ENCODE assay signal across 11 mouse cellular contexts in genomic region chr5:149648196-149648595, GRCm38 (mm10). TPM values are rescaled to one million over a fixed set of nuclear protein-coding genes. Genes with fewer than 3 reads are reported as not detected.
DNase-seq lines count a peak whose midpoint lies in the region; ATAC-seq and TF ChIP-seq lines count a peak whose summit lies in the region.
"Had no signal": no experiment of that assay in that cellular context is flagged by ENCODE, and none has a peak within 500 bp of the region (broad histone marks: within the 10 kb centered on the region; RNA-seq: fewer than 3 reads in every experiment).

No protein-coding gene starts in this region.

- no peaks in the 10 kb centered on the region for H3K4me1 ChIP-seq in intestine, postnatal 0 days (replicated peaks; ENCODE audit: control insufficient read depth, insufficient read depth, low read length)
- H3K4me1 ChIP-seq in intestine, embryonic 15.5 days (replicated peaks), result peaks cover 2% of the 10 kb centered on the region; the same call in 1 of the 2 replicates
- H3K4me1 ChIP-seq in lung, embryonic 16.5 days (replicated peaks; ENCODE audit: control insufficient read depth, insufficient read depth, low read length), result peaks cover 15% of the 10 kb centered on the region

- WGBS in intestine, postnatal 0 days, result 36% methylated on average over 4 of the region's 4 CpGs
- WGBS in intestine, embryonic 15.5 days, result 53% methylated on average over 4 of the region's 4 CpGs
- 36% methylated on average over 4 of the region's 4 CpGs for WGBS in lung, embryonic 16.5 days

- H3K9ac ChIP-seq in intestine, postnatal 0 days (ENCODE audit: low read depth, low read length), result no peak overlapping the region
- no peak overlapping the region for H3K9ac ChIP-seq in intestine, embryonic 15.5 days
- H3K9ac ChIP-seq in lung, embryonic 16.5 days (ENCODE audit: low read length), result no peak overlapping the region

- no peak overlapping the region; the same call in 1 of the 2 replicates for H3K27ac ChIP-seq in intestine, postnatal 0 days (ENCODE audit: low read depth, low read length)
- H3K27ac ChIP-seq in intestine, embryonic 15.5 days, result no peak overlapping the region
- H3K27ac ChIP-seq in lung, embryonic 16.5 days (ENCODE audit: low read length), result no peak overlapping the region

- TF ChIP-seq CTCF in intestine, postnatal 0 days (IDR thresholded peaks at IDR 0.05; ENCODE audit: low read depth), result no peak

- peak; percentile 54 for DNase-seq in MEL-GATA-1-ER (ENCODE audit: extremely low read depth, low read depth)
- no peak for DNase-seq in gastrocnemius, postnatal 14 days
- DNase-seq in ovary, postnatal 14 days (ENCODE audit: low spot score), result no peak
- DNase-seq: adrenal gland, adult 8-10 months; cerebellum, adult 18-20 months; thymus, adult 2 months had no signal

- no peaks in the 10 kb centered on the region for H3K9me3 ChIP-seq in intestine, postnatal 0 days (ENCODE audit: control insufficient read depth)
- no peaks in the 10 kb centered on the region for H3K9me3 ChIP-seq in intestine, embryonic 15.5 days
- no peaks in the 10 kb centered on the region for H3K9me3 ChIP-seq in lung, embryonic 16.5 days (ENCODE audit: control insufficient read depth, low read length)

- intact Hi-C loops in gastrocnemius, postnatal 14 days (cut with DNase I; ENCODE audit: low total_unique reads), result no loop called here

- no peak overlapping the region for H3K4me2 ChIP-seq in intestine, postnatal 0 days (replicated peaks; ENCODE audit: low read depth)
- H3K4me2 ChIP-seq in intestine, embryonic 15.5 days (replicated peaks), result no peak overlapping the region
- H3K4me2 ChIP-seq in lung, embryonic 16.5 days (ENCODE audit: low read depth, low read length), result no peak overlapping the region

- no peaks in the 10 kb centered on the region for H3K36me3 ChIP-seq in intestine, postnatal 0 days (ENCODE audit: control insufficient read depth, insufficient read depth)
- no peaks in the 10 kb centered on the region for H3K36me3 ChIP-seq in intestine, embryonic 15.5 days
- H3K36me3 ChIP-seq in lung, embryonic 16.5 days (ENCODE audit: control insufficient read depth, insufficient read depth, low read length), result no peaks in the 10 kb centered on the region

- H3K4me3 ChIP-seq in intestine, postnatal 0 days (ENCODE audit: low read depth, low read length), result no peak overlapping the region
- H3K4me3 ChIP-seq in intestine, embryonic 15.5 days (replicated peaks), result no peak overlapping the region
- no peak overlapping the region for H3K4me3 ChIP-seq in lung, embryonic 16.5 days (ENCODE audit: low read length)

- ATAC-seq in intestine, postnatal 0 days, result 0 out of 2 replicates have a peak, but pooled peaks have one; percentile 23
- no peak for ATAC-seq in intestine, embryonic 15.5 days
- ATAC-seq in hematopoietic stem cell, adult 5-6 weeks (replicated peaks in 1 of 2; ENCODE audit: insufficient read depth in 1 of 2, low FRiP score in 2 of 2, low TSS enrichment in 1 of 2, low read depth in 1 of 2, poor library complexity in 2 of 2, severe bottlenecking in 2 of 2), result 0 out of 4 replicates have a peak, but pooled peaks have one; percentile 18 to 21
- peak; percentile 47 for ATAC-seq in lung, embryonic 16.5 days (ENCODE audit: low read depth)
- ATAC-seq: inflammation-experienced regulatory T-cells, adult 6 months had no signal

- H3K27me3 ChIP-seq in intestine, postnatal 0 days (replicated peaks; ENCODE audit: control insufficient read depth, insufficient read depth, low read length), result no peaks in the 10 kb centered on the region
- H3K27me3 ChIP-seq in intestine, embryonic 15.5 days (replicated peaks), result no peaks in the 10 kb centered on the region
- H3K27me3 ChIP-seq in lung, embryonic 16.5 days (ENCODE audit: control insufficient read depth, insufficient read depth, low read depth, low read length), result no peaks in the 10 kb centered on the region

RNA-seq across cellular contexts. Expression of gene Hsph1, which starts 12.0 kb away (rescaled TPM):
- polyA plus RNA-seq in intestine, postnatal 0 days (2015; fragmentation: Nextera tagmentation; extraction: Ambion mirVana), result 9.0 and 10.0 TPM in 2 replicates
- 54.8 and 56.8 TPM in 2 replicates for polyA plus RNA-seq in intestine, embryonic 15.5 days (2015; fragmentation: Nextera tagmentation; extraction: Ambion mirVana)
- total RNA-seq in hematopoietic stem cell, adult 5-6 weeks (2017), result 27.9 and 40.5 TPM in 2 replicates
- 42.6 and 44.6 TPM in 2 replicates for polyA plus RNA-seq in lung, embryonic 16.5 days (2015; fragmentation: Nextera tagmentation; extraction: Ambion mirVana)
- total RNA-seq in gastrocnemius, postnatal 14 days (2021), result 10 to 100 TPM; 36.1 to 39.7 TPM

RNA-seq across cellular contexts. Expression of gene B3glct, which starts 29.8 kb away (rescaled TPM):
- polyA plus RNA-seq in intestine, postnatal 0 days (2015; fragmentation: Nextera tagmentation; extraction: Ambion mirVana), result 10.7 and 11.2 TPM in 2 replicates
- polyA plus RNA-seq in intestine, embryonic 15.5 days (2015; fragmentation: Nextera tagmentation; extraction: Ambion mirVana), result 11.2 and 12.3 TPM in 2 replicates
- 7.9 and 8.2 TPM in 2 replicates for total RNA-seq in hematopoietic stem cell, adult 5-6 weeks (2017)
- polyA plus RNA-seq in lung, embryonic 16.5 days (2015; fragmentation: Nextera tagmentation; extraction: Ambion mirVana), result 13.0 and 13.8 TPM in 2 replicates
- total RNA-seq in gastrocnemius, postnatal 14 days (2021), result 1 to 10 TPM; 5.2 to 5.5 TPM
